Mouse (Mus musculus) stomach, postnatal 0 days (tissue): ENCODE measurements at regions not wholly inside any gene's neighbourhood (a gene's known extent, or its start where the extent isn't known, plus 50 kb on each side); places are given as distances from the start of the nearest gene placed in this dataset.

Source experiments
- CTCF ChIP-seq: IDR thresholded peaks from 2 replicates; pipeline ENCODE4 v1.5.1; 2016; ENCODE audit warnings: antibody characterized with exemption, low read depth, mild to moderate bottlenecking, moderate library complexity
- EP300 ChIP-seq: optimal IDR thresholded peaks from 2 replicates; pipeline ENCODE3; 2016; ENCODE audit warnings: antibody characterized with exemption

- TF ChIP-seq CTCF (no peak), EP300 (no peak)
Observed at GRCm38 (mm10) chr16:42808864-42809263, 66.8 kb upstream of the Zbtb20 start.
